Mouse (Mus musculus) limb, embryonic 14.5 days (tissue): Measurements from ENCODE around the gene Hbb-bt. TPM values are rescaled to one million over a fixed set of nuclear protein-coding genes. Genes with fewer than 3 reads are reported as not detected.
"Not testable (repeated sequence)": the region's sequence is repeated elsewhere in the genome, so short reads cannot be mapped to it uniquely, and the experiment has no call there.

Source experiments
- ATAC-seq: fragments of 200-750 bp; cut with Nextera tagmentation; 2 replicates; pipeline ENCODE4 v1.8.0; 2017; ENCODE audit warnings: low read depth, moderate number of reproducible peaks, moderate TSS enrichment; ENCODE audit not compliant: low FRiP score
- DNase-seq: peaks from one replicate; pipeline ENCODE4 v3.0.0-alpha.2; 2015; ENCODE audit warnings: low spot score
- H3K27ac ChIP-seq: fragments of 300-500 bp; sonication (generic); replicated peaks from 2 replicates; pipeline ENCODE4 v1.5.1; 2014; ENCODE audit warnings: low read depth, mild to moderate bottlenecking, low read length, moderate library complexity, mixed read lengths
- H3K27me3 ChIP-seq: fragments of 300-500 bp; sonication (generic); 2 replicates; pipeline ENCODE4 v1.6.1; 2014; ENCODE audit warnings: low read length, mixed read lengths; ENCODE audit not compliant: control insufficient read depth, insufficient read depth
- H3K36me3 ChIP-seq: fragments of 300-500 bp; sonication (generic); 2 replicates; pipeline ENCODE4 v1.6.1; 2014; ENCODE audit warnings: mild to moderate bottlenecking, low read length, moderate library complexity, mixed read lengths; ENCODE audit not compliant: control insufficient read depth, insufficient read depth
- H3K4me1 ChIP-seq: fragments of 300-500 bp; sonication (generic); 2 replicates; pipeline ENCODE4 v1.6.1; 2014; ENCODE audit warnings: antibody characterized with exemption, low read length, mixed read lengths; ENCODE audit not compliant: control insufficient read depth, insufficient read depth
- H3K4me2 ChIP-seq: fragments of 300-500 bp; sonication (generic); replicated peaks from 2 replicates; pipeline ENCODE4 v1.6.1; 2014; ENCODE audit warnings: low read depth, mild to moderate bottlenecking, low read length, moderate library complexity; ENCODE audit not compliant: severe bottlenecking
- H3K4me3 ChIP-seq: fragments of 300-500 bp; sonication (generic); replicated peaks from 2 replicates; pipeline ENCODE4 v1.5.1; 2014; ENCODE audit warnings: low read length
- H3K9ac ChIP-seq: fragments of 300-500 bp; sonication (generic); 2 replicates; pipeline ENCODE4 v1.6.1; 2014; ENCODE audit warnings: mild to moderate bottlenecking, low read depth, low read length, moderate library complexity; ENCODE audit not compliant: severe bottlenecking
- H3K9me3 ChIP-seq: fragments of 300-500 bp; sonication (generic); 2 replicates; pipeline ENCODE4 v1.6.1; 2016; ENCODE audit warnings: low read length; ENCODE audit not compliant: control insufficient read depth
- POLR2A ChIP-seq: fragments of 200-500 bp; IDR thresholded peaks from 2 replicates; pipeline ENCODE4 v1.8.0; 2012; ENCODE audit warnings: inconsistent platforms, mild to moderate bottlenecking, moderate library complexity, borderline replicate concordance; ENCODE audit not compliant: insufficient read depth, insufficient read length; ENCODE audit errors: extremely low read depth
- WGBS: fragments of 180-500 bp; shearing (Covaris S2); extraction: QIAGEN DNeasy Blood & Tissue Kit; methylation state at CpG from one replicate; pipeline ENCODE4 v1.1.7; 2014; 5-methylcytosine and 5-hydroxymethylcytosine counted together
- polyA plus RNA-seq, 2 experiments: library from polyadenylated mRNA; depleted of rRNA in 1 of 2; stranded (reverse) in 1 of 2; unstranded in 1 of 2; fragments of >200 nt; fragmentation: Nextera tagmentation in 1 of 2; extraction: Ambion mirVana in 1 of 2; gene quantifications; 2 replicates each; pipeline versions ENCODE4 v1.2.1 to v1.2.3; 2012 to 2014

Hbb-bt gene
- polyA plus RNA-seq, 2 experiments: 2,382 to 4,062 TPM

- DNase-seq (no peak), ATAC-seq (no peak)
- 74% methylated on average over 2 of the region's 2 CpGs for WGBS
- Histone ChIP-seq H3K4me2 (no peak within 1 kb of the TSS), H3K27ac (no peak within 1 kb of the TSS), H3K9me3 (no peaks in the 10 kb centered on the region), H3K27me3 (no peaks in the 10 kb centered on the region), H3K4me1 (no peaks in the 10 kb centered on the region), H3K4me3 (no peak within 1 kb of the TSS), H3K9ac (no peak within 1 kb of the TSS), H3K36me3 (no peaks in the 10 kb centered on the region)
- no peak for TF ChIP-seq POLR2A
Observed at GRCm38 (mm10) chr7:103771494-103771893, 42.3 kb downstream of the Hbb-bt start, which contains the start of gene Olfr69. Gene Olfr69 (minus strand): TSS chr7:103771594.

GRCm38 (mm10) chr7:103767687-103768086 is 46.1 kb downstream of the Hbb-bt start:
- H3K9me3 ChIP-seq, H3K27ac ChIP-seq, H3K36me3 ChIP-seq, H3K9ac ChIP-seq, H3K4me1 ChIP-seq, H3K4me3 ChIP-seq, ATAC-seq, H3K27me3 ChIP-seq, H3K4me2 ChIP-seq, DNase-seq: not testable (repeated sequence)
- WGBS: 96% methylated on average over 5 of the region's 6 CpGs

Other genes starting within 250 kb of the Hbb-bt start
Only the 30 nearest of the 33 such genes appear.
- not detected in 2 replicates for gene Olfr618, start 223.9 kb downstream of the Hbb-bt start, polyA plus RNA-seq (2012; rRNA removed)
- gene Olfr618, start 223.9 kb downstream of the Hbb-bt start, polyA plus RNA-seq (2014; fragmentation: Nextera tagmentation; extraction: Ambion mirVana): not detected in 2 replicates
- gene Olfr619, start 213.4 kb downstream of the Hbb-bt start, polyA plus RNA-seq (2012; rRNA removed): not detected in 2 replicates
- gene Olfr619, start 213.4 kb downstream of the Hbb-bt start, polyA plus RNA-seq (2014; fragmentation: Nextera tagmentation; extraction: Ambion mirVana): not detected in 2 replicates
- gene Olfr620, start 201.5 kb downstream of the Hbb-bt start, polyA plus RNA-seq (2012; rRNA removed): not detected in 2 replicates
- gene Olfr620, start 201.5 kb downstream of the Hbb-bt start, polyA plus RNA-seq (2014; fragmentation: Nextera tagmentation; extraction: Ambion mirVana): not detected in 2 replicates
- gene Olfr622, start 171.3 kb downstream of the Hbb-bt start, polyA plus RNA-seq (2012; rRNA removed): not detected in 2 replicates
- not detected in 2 replicates for gene Olfr622, start 171.3 kb downstream of the Hbb-bt start, polyA plus RNA-seq (2014; fragmentation: Nextera tagmentation; extraction: Ambion mirVana)
- not detected in 2 replicates for gene Olfr623, start 150.3 kb downstream of the Hbb-bt start, polyA plus RNA-seq (2012; rRNA removed)
- not detected in 2 replicates for gene Olfr623, start 150.3 kb downstream of the Hbb-bt start, polyA plus RNA-seq (2014; fragmentation: Nextera tagmentation; extraction: Ambion mirVana)
- gene Olfr624, start 142.8 kb downstream of the Hbb-bt start, polyA plus RNA-seq (2012; rRNA removed): 0.03 TPM in 1 of 2 replicates, not detected in the other
- 0.06 and 0.07 TPM in 2 replicates for gene Olfr624, start 142.8 kb downstream of the Hbb-bt start, polyA plus RNA-seq (2014; fragmentation: Nextera tagmentation; extraction: Ambion mirVana)
- gene Olfr625-ps1, start 131.3 kb downstream of the Hbb-bt start, polyA plus RNA-seq (2012; rRNA removed): not detected in 2 replicates
- not detected in 2 replicates for gene Olfr625-ps1, start 131.3 kb downstream of the Hbb-bt start, polyA plus RNA-seq (2014; fragmentation: Nextera tagmentation; extraction: Ambion mirVana)
- gene Olfr243, start 99.3 kb downstream of the Hbb-bt start, polyA plus RNA-seq (2012; rRNA removed): not detected in 2 replicates
- gene Olfr243, start 99.3 kb downstream of the Hbb-bt start, polyA plus RNA-seq (2014; fragmentation: Nextera tagmentation; extraction: Ambion mirVana): not detected in 2 replicates
- not detected in 2 replicates for gene Olfr628, start 83.6 kb downstream of the Hbb-bt start, polyA plus RNA-seq (2012; rRNA removed)
- gene Olfr628, start 83.6 kb downstream of the Hbb-bt start, polyA plus RNA-seq (2014; fragmentation: Nextera tagmentation; extraction: Ambion mirVana): not detected in 2 replicates
- not detected in 2 replicates for gene Olfr629, start 69.1 kb downstream of the Hbb-bt start, polyA plus RNA-seq (2012; rRNA removed)
- gene Olfr629, start 69.1 kb downstream of the Hbb-bt start, polyA plus RNA-seq (2014; fragmentation: Nextera tagmentation; extraction: Ambion mirVana): not detected in 2 replicates
- not detected in 2 replicates for gene Olfr630, start 56.7 kb downstream of the Hbb-bt start, polyA plus RNA-seq (2012; rRNA removed)
- not detected in 2 replicates for gene Olfr630, start 56.7 kb downstream of the Hbb-bt start, polyA plus RNA-seq (2014; fragmentation: Nextera tagmentation; extraction: Ambion mirVana)
- gene Olfr69, start 42.4 kb downstream of the Hbb-bt start, polyA plus RNA-seq (2012; rRNA removed): not detected in 2 replicates
- gene Olfr69, start 42.4 kb downstream of the Hbb-bt start, polyA plus RNA-seq (2014; fragmentation: Nextera tagmentation; extraction: Ambion mirVana): not detected in 2 replicates
- gene Olfr68, start 34.3 kb downstream of the Hbb-bt start, polyA plus RNA-seq (2012; rRNA removed): not detected in 2 replicates
- gene Olfr68, start 34.3 kb downstream of the Hbb-bt start, polyA plus RNA-seq (2014; fragmentation: Nextera tagmentation; extraction: Ambion mirVana): not detected in 2 replicates
- 0.03 TPM in 1 of 2 replicates, not detected in the other for gene Olfr67, start 22.2 kb downstream of the Hbb-bt start, polyA plus RNA-seq (2012; rRNA removed)
- not detected in 2 replicates for gene Olfr67, start 22.2 kb downstream of the Hbb-bt start, polyA plus RNA-seq (2014; fragmentation: Nextera tagmentation; extraction: Ambion mirVana)
- 9,008 and 9,822 TPM in 2 replicates for gene Hbb-bs, start 14.1 kb upstream of the Hbb-bt start, polyA plus RNA-seq (2012; rRNA removed)
- 6,131 and 9,529 TPM in 2 replicates for gene Hbb-bs, start 14.1 kb upstream of the Hbb-bt start, polyA plus RNA-seq (2014; fragmentation: Nextera tagmentation; extraction: Ambion mirVana)
- gene Hbb-bh2, start 26.5 kb upstream of the Hbb-bt start, polyA plus RNA-seq (2012; rRNA removed): not detected in 2 replicates
- not detected in 2 replicates for gene Hbb-bh2, start 26.5 kb upstream of the Hbb-bt start, polyA plus RNA-seq (2014; fragmentation: Nextera tagmentation; extraction: Ambion mirVana)
- 12.0 and 13.3 TPM in 2 replicates for gene Hbb-bh1, start 29.2 kb upstream of the Hbb-bt start, polyA plus RNA-seq (2012; rRNA removed)
- 8.0 and 8.4 TPM in 2 replicates for gene Hbb-bh1, start 29.2 kb upstream of the Hbb-bt start, polyA plus RNA-seq (2014; fragmentation: Nextera tagmentation; extraction: Ambion mirVana)
- gene Hbb-y, start 39.2 kb upstream of the Hbb-bt start, polyA plus RNA-seq (2012; rRNA removed): 702 and 799 TPM in 2 replicates
- 1,395 and 1,439 TPM in 2 replicates for gene Hbb-y, start 39.2 kb upstream of the Hbb-bt start, polyA plus RNA-seq (2014; fragmentation: Nextera tagmentation; extraction: Ambion mirVana)
- not detected in 2 replicates for gene Olfr66, start 72.3 kb upstream of the Hbb-bt start, polyA plus RNA-seq (2012; rRNA removed)
- not detected in 2 replicates for gene Olfr66, start 72.3 kb upstream of the Hbb-bt start, polyA plus RNA-seq (2014; fragmentation: Nextera tagmentation; extraction: Ambion mirVana)
- gene Olfr64, start 80.5 kb upstream of the Hbb-bt start, polyA plus RNA-seq (2012; rRNA removed): not detected in 2 replicates
- gene Olfr64, start 80.5 kb upstream of the Hbb-bt start, polyA plus RNA-seq (2014; fragmentation: Nextera tagmentation; extraction: Ambion mirVana): not detected in 2 replicates
- gene Olfr65, start 89.5 kb upstream of the Hbb-bt start, polyA plus RNA-seq (2012; rRNA removed): not detected in 2 replicates
- not detected in 2 replicates for gene Olfr65, start 89.5 kb upstream of the Hbb-bt start, polyA plus RNA-seq (2014; fragmentation: Nextera tagmentation; extraction: Ambion mirVana)
- gene Olfr631, start 114.8 kb upstream of the Hbb-bt start, polyA plus RNA-seq (2012; rRNA removed): not detected in 2 replicates
- gene Olfr631, start 114.8 kb upstream of the Hbb-bt start, polyA plus RNA-seq (2014; fragmentation: Nextera tagmentation; extraction: Ambion mirVana): not detected in 2 replicates
- gene Olfr632, start 120.4 kb upstream of the Hbb-bt start, polyA plus RNA-seq (2012; rRNA removed): not detected in 2 replicates
- gene Olfr632, start 120.4 kb upstream of the Hbb-bt start, polyA plus RNA-seq (2014; fragmentation: Nextera tagmentation; extraction: Ambion mirVana): not detected in 2 replicates
- gene Olfr633, start 130.4 kb upstream of the Hbb-bt start, polyA plus RNA-seq (2012; rRNA removed): not detected in 2 replicates
- not detected in 2 replicates for gene Olfr633, start 130.4 kb upstream of the Hbb-bt start, polyA plus RNA-seq (2014; fragmentation: Nextera tagmentation; extraction: Ambion mirVana)
- gene Olfr635, start 157.2 kb upstream of the Hbb-bt start, polyA plus RNA-seq (2012; rRNA removed): not detected in 2 replicates
- gene Olfr635, start 157.2 kb upstream of the Hbb-bt start, polyA plus RNA-seq (2014; fragmentation: Nextera tagmentation; extraction: Ambion mirVana): 0.03 TPM in 1 of 2 replicates, not detected in the other
- not detected in 2 replicates for gene Olfr638, start 184.8 kb upstream of the Hbb-bt start, polyA plus RNA-seq (2012; rRNA removed)
- not detected in 2 replicates for gene Olfr638, start 184.8 kb upstream of the Hbb-bt start, polyA plus RNA-seq (2014; fragmentation: Nextera tagmentation; extraction: Ambion mirVana)
- gene Olfr639, start 203.3 kb upstream of the Hbb-bt start, polyA plus RNA-seq (2012; rRNA removed): not detected in 2 replicates
- gene Olfr639, start 203.3 kb upstream of the Hbb-bt start, polyA plus RNA-seq (2014; fragmentation: Nextera tagmentation; extraction: Ambion mirVana): not detected in 2 replicates
- not detected in 2 replicates for gene Olfr640, start 211.6 kb upstream of the Hbb-bt start, polyA plus RNA-seq (2012; rRNA removed)
- gene Olfr640, start 211.6 kb upstream of the Hbb-bt start, polyA plus RNA-seq (2014; fragmentation: Nextera tagmentation; extraction: Ambion mirVana): not detected in 2 replicates
- not detected in 2 replicates for gene Olfr641, start 221.4 kb upstream of the Hbb-bt start, polyA plus RNA-seq (2012; rRNA removed)
- not detected in 2 replicates for gene Olfr641, start 221.4 kb upstream of the Hbb-bt start, polyA plus RNA-seq (2014; fragmentation: Nextera tagmentation; extraction: Ambion mirVana)
- gene Olfr642, start 238.7 kb upstream of the Hbb-bt start, polyA plus RNA-seq (2012; rRNA removed): not detected in 2 replicates
- gene Olfr642, start 238.7 kb upstream of the Hbb-bt start, polyA plus RNA-seq (2014; fragmentation: Nextera tagmentation; extraction: Ambion mirVana): not detected in 2 replicates